Mouse (Mus musculus): Measurements from ENCODE around the gene Tenm3.

Tenm3 gene

GRCm38 (mm10) chr8:48809104-48809503 lies 34.6 kb downstream of the Tenm3 start:
- no peak for DNase-seq (ENCODE audit: low spot score)

- no peak for DNase-seq (ENCODE audit: low spot score)
Observed at GRCm38 (mm10) chr8:48803070-48803469, 40.7 kb downstream of the Tenm3 start.

DNA sequence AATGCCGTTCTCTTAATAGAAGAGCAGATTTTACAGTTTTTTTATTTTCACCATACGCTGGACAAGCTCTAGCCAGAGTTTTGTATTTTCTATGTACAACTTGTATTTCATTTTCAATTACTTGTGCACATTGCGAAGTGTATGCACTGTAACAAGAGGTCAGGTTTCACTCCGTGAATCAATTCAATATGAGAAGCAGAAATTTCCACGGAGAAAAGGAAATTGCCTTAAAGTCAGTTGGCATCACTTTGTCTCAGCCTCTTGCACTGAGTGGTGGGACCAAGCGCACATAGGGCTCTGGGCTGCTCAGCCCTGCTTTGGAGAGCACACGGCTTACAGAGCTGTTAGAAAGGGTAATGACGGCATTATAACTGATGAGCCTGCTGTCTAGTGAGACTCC lies 41.5 kb downstream of the Tenm3 start:
- DNase-seq (ENCODE audit: low spot score): no peak

- DNase-seq (ENCODE audit: low spot score): no peak
Observed at GRCm38 (mm10) chr8:48797955-48798359, 45.8 kb downstream of the Tenm3 start.

GRCm38 (mm10) chr8:48794285-48794684 lies 49.5 kb downstream of the Tenm3 start:
- DNase-seq (ENCODE audit: low spot score): no peak

- no peak for DNase-seq (ENCODE audit: low spot score)
Observed at GRCm38 (mm10) chr8:48793729-48794128, 50.0 kb downstream of the Tenm3 start.

GRCm38 (mm10) chr8:48792587-48793326 lies 51.0 kb downstream of the Tenm3 start:
- no peak for DNase-seq (ENCODE audit: low spot score)

GRCm38 (mm10) chr8:48783308-48783707 lies 60.4 kb downstream of the Tenm3 start:
- DNase-seq (ENCODE audit: low spot score): no peak

- no peak for DNase-seq (ENCODE audit: low spot score)
Observed at GRCm38 (mm10) chr8:48780628-48781027, 63.1 kb downstream of the Tenm3 start.

DNA sequence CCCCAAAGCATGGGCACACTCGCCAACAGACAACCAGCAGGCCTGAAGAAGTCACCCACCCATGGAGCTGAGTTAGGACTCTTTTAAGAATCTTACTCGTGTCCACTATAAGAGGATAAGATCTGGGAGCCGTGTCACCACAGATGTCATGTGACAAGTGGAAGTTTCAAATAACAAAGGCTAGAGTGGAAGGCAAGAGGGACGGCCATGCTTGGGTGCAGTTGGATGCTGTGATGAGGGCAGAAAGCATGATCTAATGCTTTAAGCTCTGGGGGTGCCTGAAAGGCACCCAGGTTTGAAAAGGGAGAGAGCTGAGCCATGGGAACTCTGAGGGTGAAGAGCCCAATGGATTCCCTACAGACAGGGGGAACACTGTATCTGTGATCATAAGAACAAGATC lies 64.6 kb downstream of the Tenm3 start:
- no peak for DNase-seq (ENCODE audit: low spot score)

- no peak for DNase-seq (ENCODE audit: low spot score)
Observed at GRCm38 (mm10) chr8:48776081-48776480, 67.7 kb downstream of the Tenm3 start.

DNA sequence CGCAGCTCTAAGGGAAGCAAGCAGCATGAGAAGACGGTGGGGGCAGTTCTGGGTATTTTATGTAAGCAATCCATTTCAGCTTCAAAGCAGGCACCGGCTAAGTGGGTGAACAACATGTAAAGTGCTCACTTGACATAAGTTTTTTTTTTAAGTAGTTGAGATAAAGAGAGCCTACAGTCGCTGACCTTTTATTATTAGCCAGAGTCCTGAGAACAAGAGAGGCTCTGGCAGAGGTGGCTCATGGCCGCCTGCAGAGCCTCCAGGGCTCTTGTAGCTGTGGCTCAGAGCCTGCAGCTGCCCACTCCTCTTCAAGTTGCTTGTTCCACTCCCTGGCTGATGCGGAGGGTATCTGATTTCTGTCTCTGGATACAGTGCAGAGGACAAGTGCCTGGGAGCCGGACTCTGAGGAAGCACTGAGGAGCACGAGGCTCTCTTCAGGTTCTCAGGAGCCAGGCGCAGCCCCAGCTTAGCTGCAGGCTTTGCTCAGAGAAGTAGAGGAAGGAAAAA lies 68.2 kb downstream of the Tenm3 start:
- DNase-seq (ENCODE audit: low spot score): no peak

DNA sequence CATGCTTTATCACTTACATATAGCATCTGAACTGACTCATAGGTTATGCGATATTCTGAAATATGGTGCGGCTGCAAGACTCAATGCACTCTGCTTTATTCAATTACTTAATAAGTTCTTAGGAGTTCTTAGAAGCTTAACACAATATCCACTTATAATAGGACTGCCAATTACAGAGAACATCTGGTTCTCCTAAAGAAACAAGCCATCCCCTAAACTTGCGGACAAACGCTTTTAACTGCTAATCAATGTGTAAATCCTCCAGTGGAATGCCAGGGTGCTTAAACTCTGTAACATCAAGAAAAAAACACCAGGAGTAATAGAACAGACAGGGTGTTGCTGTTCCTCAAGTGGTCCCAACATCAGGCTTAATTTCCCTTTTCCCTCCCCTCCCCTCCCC lies 68.9 kb downstream of the Tenm3 start:
- DNase-seq (ENCODE audit: low spot score): no peak

DNA sequence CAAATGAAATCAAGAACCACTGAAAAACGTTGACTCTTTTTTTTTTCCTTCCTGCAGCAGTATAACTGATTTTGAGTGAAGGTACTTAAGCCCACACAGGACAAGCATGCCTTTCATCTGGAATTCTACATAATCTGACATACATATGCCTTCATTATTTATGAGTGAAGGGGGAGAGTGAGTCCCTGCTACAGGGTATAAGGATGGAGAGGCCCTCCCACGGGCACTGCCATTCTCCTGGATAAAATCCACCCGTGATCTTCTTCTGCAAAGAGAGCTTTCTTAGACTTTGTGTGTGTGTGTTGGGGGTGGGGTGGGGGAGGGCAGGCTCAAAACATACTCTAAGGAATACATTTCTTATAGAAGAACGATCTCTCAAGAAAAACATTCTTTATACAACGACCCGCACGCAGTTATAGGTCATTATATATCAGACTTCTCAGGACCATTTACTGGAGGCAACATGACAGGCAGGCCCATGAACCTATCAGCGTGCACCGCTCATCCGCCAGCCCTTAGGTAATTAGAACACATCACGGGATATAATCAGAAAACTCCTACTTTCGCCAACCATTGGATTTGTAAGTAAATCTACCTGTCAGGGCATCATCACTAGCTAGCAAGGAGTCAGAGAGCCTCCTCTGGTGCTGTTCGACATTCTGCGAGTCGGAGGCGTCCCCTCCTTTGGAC lies 77.1 kb downstream of the Tenm3 start:
- no peak for DNase-seq (ENCODE audit: low spot score)

DNA sequence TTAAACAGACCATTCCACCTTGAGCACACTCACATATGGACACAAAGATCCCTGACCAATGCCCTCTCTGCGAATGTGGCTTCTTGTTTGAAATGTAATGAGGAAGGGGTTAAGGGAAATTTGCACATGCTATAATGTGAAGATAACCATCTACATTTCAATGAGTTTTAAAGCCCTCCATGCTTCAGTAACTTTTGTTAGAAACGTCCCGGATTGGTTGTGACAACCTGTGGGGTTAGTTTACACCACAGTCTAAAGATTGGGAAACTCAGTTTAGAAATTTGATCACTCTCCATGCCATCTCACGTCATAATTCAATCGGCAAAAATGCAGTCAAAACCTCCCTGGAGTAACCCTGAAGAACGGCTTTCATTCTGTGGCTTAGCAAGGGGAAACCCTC lies 78.5 kb downstream of the Tenm3 start:
- no peak for DNase-seq (ENCODE audit: low spot score)

DNA sequence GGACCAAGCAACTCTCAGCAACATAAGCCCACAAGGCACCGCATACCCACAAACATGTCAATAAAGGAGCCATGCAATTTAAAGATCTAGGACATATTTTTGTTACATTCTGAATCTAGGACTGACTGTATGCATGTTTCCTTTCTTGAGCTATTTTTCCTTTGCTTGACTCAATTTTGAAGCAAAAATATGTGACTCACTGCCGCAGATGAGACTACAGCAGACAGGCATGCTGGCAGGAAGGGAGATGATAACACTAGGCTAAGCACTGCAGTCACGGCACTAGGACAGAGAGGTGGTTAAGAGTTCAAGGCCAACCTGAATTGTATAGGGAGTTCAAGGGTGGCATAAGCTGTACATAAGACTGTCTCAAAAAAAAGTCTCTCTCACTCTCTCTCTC lies 79.7 kb downstream of the Tenm3 start:
- no peak for DNase-seq (ENCODE audit: low spot score)

- DNase-seq (ENCODE audit: low spot score): no peak
Observed at GRCm38 (mm10) chr8:48756874-48757273, 86.9 kb downstream of the Tenm3 start.

DNA sequence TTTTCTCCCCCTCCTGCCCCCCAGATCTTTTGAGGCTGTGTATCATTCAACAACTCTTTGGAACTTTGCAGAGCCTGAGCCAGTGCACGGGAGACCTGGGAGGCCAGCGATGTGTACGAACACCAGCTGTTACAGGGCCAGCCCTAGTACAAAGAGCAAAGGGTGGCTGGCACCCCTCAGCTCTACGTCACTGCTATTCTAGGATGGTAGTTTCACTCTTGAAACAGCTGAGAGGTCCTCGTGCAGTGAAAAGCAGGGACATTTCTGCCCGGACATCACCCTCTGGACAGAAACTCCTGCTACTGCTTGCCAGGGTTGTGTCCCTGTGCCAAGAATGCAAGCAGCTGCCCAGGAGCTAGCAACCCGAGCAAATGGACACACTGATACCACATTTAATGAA lies 88.3 kb downstream of the Tenm3 start:
- DNase-seq (ENCODE audit: low spot score): no peak

DNA sequence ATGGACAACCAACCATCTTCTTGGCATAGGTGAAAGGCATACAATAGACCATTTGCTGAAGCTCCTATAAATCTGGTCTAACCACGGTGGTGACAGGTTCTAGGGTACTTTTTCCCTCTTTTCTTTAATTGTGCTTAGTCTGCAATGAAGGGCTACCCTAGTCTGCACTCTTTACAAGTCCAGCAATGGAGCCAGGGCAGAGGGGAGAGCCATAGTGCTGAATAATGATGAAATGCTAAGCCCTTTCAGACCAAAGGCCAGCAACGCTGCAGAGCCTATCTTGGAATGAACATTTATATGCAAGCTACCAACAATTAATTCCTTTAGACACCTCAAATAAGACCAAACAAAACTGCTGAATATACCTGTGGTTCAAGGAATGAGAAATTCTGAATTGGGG lies 88.8 kb downstream of the Tenm3 start:
- no peak for DNase-seq (ENCODE audit: low spot score)

GRCm38 (mm10) chr8:48751965-48752364 lies 91.8 kb downstream of the Tenm3 start:
- no peak for DNase-seq (ENCODE audit: low spot score)

DNA sequence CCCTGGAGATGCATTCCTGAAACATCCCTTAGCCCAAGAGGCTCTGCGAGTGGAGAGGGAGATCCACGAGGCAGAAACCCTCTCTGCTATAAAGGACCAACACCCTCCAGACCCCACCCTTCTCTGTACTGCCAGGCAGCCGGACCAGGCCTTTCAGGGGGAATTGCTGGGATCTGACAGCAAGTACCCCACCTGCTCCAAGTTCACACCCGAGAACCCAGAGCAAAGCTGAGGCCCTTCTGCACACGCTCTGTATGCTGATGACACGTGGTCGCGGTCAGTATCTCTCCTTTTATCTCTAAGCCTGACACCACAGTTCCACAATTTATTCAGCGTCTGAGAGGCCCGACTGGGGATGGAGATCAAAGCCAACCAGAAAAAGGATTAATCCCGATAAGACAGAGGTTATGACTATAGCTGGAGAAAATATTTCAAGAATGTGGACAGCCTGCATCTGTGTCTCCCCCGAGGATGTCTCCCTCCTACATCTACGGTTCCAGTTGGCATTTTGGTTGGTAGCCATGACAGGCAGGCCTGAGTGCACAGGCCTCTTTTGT lies 95.2 kb downstream of the Tenm3 start:
- no peak for DNase-seq (ENCODE audit: low spot score)

- no peak for DNase-seq (ENCODE audit: low spot score)
Observed at GRCm38 (mm10) chr8:48743912-48744311, 99.8 kb downstream of the Tenm3 start.

- no peak for DNase-seq (ENCODE audit: low spot score)
Observed at GRCm38 (mm10) chr8:48742741-48743140, 101.0 kb downstream of the Tenm3 start.
